Mouse (Mus musculus) layer of hippocampus, adult 9-10 months (tissue): ENCODE results near the gene Pttg1ip.

ENCODE experiments used
- DNase-seq: peaks from one replicate; pipeline ENCODE4 v3.0.0; 2022; ENCODE audit warnings: low spot score

Gene Pttg1ip

GRCm38 (mm10) chr10:77608589-77608988, 27.1 kb downstream of the Pttg1ip start:
- no peak for DNase-seq

GRCm38 (mm10) chr10:77610221-77610961, 28.9 kb downstream of the Pttg1ip start:
- no peak for DNase-seq

- DNase-seq: no peak
Observed at GRCm38 (mm10) chr10:77613409-77613808, 31.9 kb downstream of the Pttg1ip start.

- DNase-seq: no peak
Observed at GRCm38 (mm10) chr10:77615647-77616046, 34.1 kb downstream of the Pttg1ip start.

GRCm38 (mm10) chr10:77616166-77616565, 34.6 kb downstream of the Pttg1ip start:
- DNase-seq: no peak

- no peak for DNase-seq
Observed at GRCm38 (mm10) chr10:77616926-77617325, 35.4 kb downstream of the Pttg1ip start.

- DNase-seq: no peak
Observed at GRCm38 (mm10) chr10:77621546-77621945, 40.0 kb downstream of the Pttg1ip start.

GRCm38 (mm10) chr10:77622055-77622988, 40.8 kb downstream of the Pttg1ip start, which contains the start of gene Ube2g2:
Gene Ube2g2 (plus strand): TSS chr10:77622275.
- no peak for DNase-seq

GRCm38 (mm10) chr10:77623069-77623492, 41.6 kb downstream of the Pttg1ip start:
- DNase-seq: no peak

GRCm38 (mm10) chr10:77623639-77624400, 42.3 kb downstream of the Pttg1ip start:
- DNase-seq: no peak

- peak; percentile 81 for DNase-seq
Observed at GRCm38 (mm10) chr10:77624570-77624995, 43.1 kb downstream of the Pttg1ip start.

GRCm38 (mm10) chr10:77626036-77626435, 44.5 kb downstream of the Pttg1ip start:
- DNase-seq: no peak

GRCm38 (mm10) chr10:77626591-77626990, 45.1 kb downstream of the Pttg1ip start:
- no peak for DNase-seq

- peak; percentile 73 for DNase-seq
Observed at GRCm38 (mm10) chr10:77627497-77627896, 46.0 kb downstream of the Pttg1ip start.

- no peak for DNase-seq
Observed at GRCm38 (mm10) chr10:77629163-77629562, 47.6 kb downstream of the Pttg1ip start.

- no peak for DNase-seq
Observed at GRCm38 (mm10) chr10:77629970-77630369, 48.5 kb downstream of the Pttg1ip start.

GRCm38 (mm10) chr10:77634016-77634415, 52.5 kb downstream of the Pttg1ip start:
- DNase-seq: no peak

GRCm38 (mm10) chr10:77634452-77635231, 53.1 kb downstream of the Pttg1ip start:
- DNase-seq: no peak

GRCm38 (mm10) chr10:77636234-77636922, 54.9 kb downstream of the Pttg1ip start:
- no peak for DNase-seq

- no peak for DNase-seq
Observed at GRCm38 (mm10) chr10:77638956-77639355, 57.4 kb downstream of the Pttg1ip start.

GRCm38 (mm10) chr10:77643160-77643559, 61.6 kb downstream of the Pttg1ip start:
- DNase-seq: no peak
